Mouse (Mus musculus): Measurements from ENCODE around the gene Faf2. TPM values are rescaled to one million over a fixed set of nuclear protein-coding genes. Genes with fewer than 3 reads are reported as not detected.

Faf2 gene
- polyA plus RNA-seq, 1 experiment from 2014 or later: 90.3 TPM

DNA sequence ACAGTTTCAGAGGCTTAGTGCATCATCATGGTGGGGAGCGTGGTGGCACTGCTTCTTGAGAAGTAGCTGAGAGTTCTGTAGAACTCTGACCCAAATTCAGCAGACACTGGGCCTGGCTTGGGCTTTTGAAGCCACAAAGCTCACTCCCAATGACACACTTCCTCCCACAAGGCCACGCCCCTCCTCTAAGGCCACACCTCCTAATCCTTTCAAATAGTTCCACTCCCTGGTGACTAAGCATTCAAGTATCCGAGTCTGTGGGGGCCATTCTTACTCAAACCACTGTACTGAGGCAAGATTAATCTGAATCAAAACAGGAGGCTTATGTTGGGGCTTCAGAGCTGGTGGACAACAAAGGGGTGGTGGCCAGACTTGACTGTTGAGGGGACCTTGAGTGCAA, 89.3 kb downstream of the Faf2 start:
- Histone ChIP-seq H3K4me3 (ENCODE audit: low read depth, low read length) (no peak overlapping the region), H3K4me1 (ENCODE audit: control insufficient read depth, insufficient read depth, low read length) (no peaks in the 10 kb centered on the region), H3K27ac (ENCODE audit: low read depth, low read length) (no peak overlapping the region), H3K9ac (ENCODE audit: low read length) (no peak overlapping the region), H3K9me3 (replicated peaks; ENCODE audit: control insufficient read depth, low read length) (no peaks in the 10 kb centered on the region), H3K4me2 (ENCODE audit: low read length) (no peak overlapping the region), H3K27me3 (replicated peaks; ENCODE audit: control insufficient read depth, insufficient read depth, low read length) (no peaks in the 10 kb centered on the region), H3K36me3 (ENCODE audit: control insufficient read depth, insufficient read depth, low read length) (no peaks in the 10 kb centered on the region)
- ATAC-seq (no peak), DNase-seq (ENCODE audit: low spot score) (no peak)
- 84% methylated on average over 3 of the region's 3 CpGs for WGBS

Small RNA genes within 50 kb of the gene (microRNA-seq; reads per million reads assigned to microRNA genes)
- not detected for gene Gm24195

Other genes starting within 250 kb of the Faf2 start
- gene Thoc3, start 152.9 kb upstream of the Faf2 start, polyA plus RNA-seq (2014; fragmentation: Nextera tagmentation; extraction: Ambion mirVana): 114 and 117 TPM in 2 replicates
- gene Simc1, start 118.0 kb upstream of the Faf2 start, polyA plus RNA-seq (2014; fragmentation: Nextera tagmentation; extraction: Ambion mirVana): 23.0 and 25.9 TPM in 2 replicates
- 259 and 289 TPM in 2 replicates for gene 4833439L19Rik, start 56.3 kb upstream of the Faf2 start, polyA plus RNA-seq (2014; fragmentation: Nextera tagmentation; extraction: Ambion mirVana)
- 57.4 and 72.5 TPM in 2 replicates for gene Arl10, start 46.8 kb upstream of the Faf2 start, polyA plus RNA-seq (2014; fragmentation: Nextera tagmentation; extraction: Ambion mirVana)
- gene Nop16, start 31.7 kb upstream of the Faf2 start, polyA plus RNA-seq (2014; fragmentation: Nextera tagmentation; extraction: Ambion mirVana): 31.4 and 38.8 TPM in 2 replicates
- gene Higd2a, start 31.6 kb upstream of the Faf2 start, polyA plus RNA-seq (2014; fragmentation: Nextera tagmentation; extraction: Ambion mirVana): 213 and 245 TPM in 2 replicates
- gene Cltb, start 10.4 kb upstream of the Faf2 start, polyA plus RNA-seq (2014; fragmentation: Nextera tagmentation; extraction: Ambion mirVana): 84.4 and 107 TPM in 2 replicates
- gene Rnf44, start 72.1 kb downstream of the Faf2 start, polyA plus RNA-seq (2014; fragmentation: Nextera tagmentation; extraction: Ambion mirVana): 73.5 and 86.4 TPM in 2 replicates
- 0.05 and 0.14 TPM in 2 replicates for gene Cdhr2, start 79.7 kb downstream of the Faf2 start, polyA plus RNA-seq (2014; fragmentation: Nextera tagmentation; extraction: Ambion mirVana)
- 16.8 and 17.4 TPM in 2 replicates for gene Gprin1, start 128.1 kb downstream of the Faf2 start, polyA plus RNA-seq (2014; fragmentation: Nextera tagmentation; extraction: Ambion mirVana)
- gene Sncb, start 144.8 kb downstream of the Faf2 start, polyA plus RNA-seq (2014; fragmentation: Nextera tagmentation; extraction: Ambion mirVana): 25.7 and 31.8 TPM in 2 replicates
- gene Eif4e1b, start 162.2 kb downstream of the Faf2 start, polyA plus RNA-seq (2014; fragmentation: Nextera tagmentation; extraction: Ambion mirVana): not detected in 2 replicates
- 16.0 and 16.3 TPM in 2 replicates for gene Tspan17, start 167.6 kb downstream of the Faf2 start, polyA plus RNA-seq (2014; fragmentation: Nextera tagmentation; extraction: Ambion mirVana)